Mouse (Mus musculus) embryonic fibroblast, embryonic 13.5 days (primary cell): ENCODE results near the gene Coa3.

Experiments used
- CTCF ChIP-seq: IDR thresholded peaks from 2 replicates; pipeline ENCODE4 v1.5.1; 2011; ENCODE audit warnings: mild to moderate bottlenecking, control low read depth, low read length, moderate library complexity, borderline replicate concordance; ENCODE audit not compliant: insufficient read depth
- POLR2A ChIP-seq: IDR thresholded peaks from 2 replicates; pipeline ENCODE4 v1.6.1; 2011; ENCODE audit warnings: low read depth, mild to moderate bottlenecking, control low read depth, low read length, moderate library complexity

- TF ChIP-seq POLR2A (no peak), CTCF (no peak)
Measured at GRCm38 (mm10) chr11:101280837-101281236, 1.9 kb upstream of the Coa3 start.
